Mouse (Mus musculus): ENCODE measurements around the gene Il5. TPM values are rescaled to one million over a fixed set of nuclear protein-coding genes. Genes with fewer than 3 reads are reported as not detected.

Gene Il5
- polyA plus RNA-seq, 1 experiment from 2014 or later: not detected

DNA sequence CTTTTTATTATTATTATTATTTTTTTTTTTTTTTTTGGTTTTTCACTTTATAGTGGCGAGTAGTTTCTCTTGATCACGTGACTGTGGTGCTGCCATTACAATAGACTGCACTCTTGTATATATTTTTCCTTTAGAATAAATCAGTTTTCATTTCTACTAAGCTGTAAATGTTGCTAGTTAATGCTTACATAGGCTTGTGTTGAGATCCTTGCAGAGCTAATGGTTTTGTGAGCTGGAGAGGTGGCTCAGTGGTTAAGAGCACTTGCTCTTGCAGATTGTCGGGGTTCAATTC lies 12.9 kb upstream of the Il5 start:
- H3K27me3 ChIP-seq: no peaks in the 10 kb centered on the region
- no peaks in the 10 kb centered on the region for H3K9me3 ChIP-seq (replicated peaks)
- H3K4me3 ChIP-seq (replicated peaks): peak overlapping the region; percentile 82
- peak overlapping the region; percentile 83 for H3K9ac ChIP-seq
- H3K4me2 ChIP-seq: peak overlapping the region; percentile 95
- H3K27ac ChIP-seq (replicated peaks): peak overlapping the region; percentile 90; the same call in 1 of the 2 replicates
- H3K4me1 ChIP-seq (replicated peaks): peaks cover 24% of the 10 kb centered on the region
- peaks cover 7% of the 10 kb centered on the region; the same call in 1 of the 2 replicates for H3K36me3 ChIP-seq (replicated peaks)
- no peak for ATAC-seq (ENCODE audit: insufficient read depth)
- 73% methylated on average over 3 of the region's 3 CpGs for WGBS (ENCODE audit: insufficient replicate concordance)

- Histone ChIP-seq H3K4me1 (replicated peaks) (no peaks in the 10 kb centered on the region), H3K36me3 (replicated peaks) (no peaks in the 10 kb centered on the region), H3K27ac (replicated peaks) (no peak overlapping the region), H3K9me3 (replicated peaks) (no peaks in the 10 kb centered on the region), H3K9ac (no peak overlapping the region), H3K4me2 (no peak overlapping the region), H3K4me3 (replicated peaks) (no peak overlapping the region), H3K27me3 (peaks cover 1% of the 10 kb centered on the region; the same call in 1 of the 2 replicates)
- WGBS (ENCODE audit: insufficient replicate concordance): 46% methylated on average over 1 of the region's 1 CpGs
- no peak for ATAC-seq (ENCODE audit: insufficient read depth)
Observed at GRCm38 (mm10) chr11:53719701-53720100, 893 bp upstream of the Il5 start.

GRCm38 (mm10) chr11:53731457-53731856 lies 10.9 kb downstream of the Il5 start:
- Histone ChIP-seq H3K27me3 (no peaks in the 10 kb centered on the region), H3K4me2 (no peak overlapping the region), H3K9ac (no peak overlapping the region), H3K9me3 (replicated peaks) (no peaks in the 10 kb centered on the region), H3K36me3 (replicated peaks) (no peaks in the 10 kb centered on the region), H3K27ac (replicated peaks) (no peak overlapping the region), H3K4me1 (replicated peaks) (peaks cover 6% of the 10 kb centered on the region; the same call in 1 of the 2 replicates), H3K4me3 (replicated peaks) (no peak overlapping the region)
- WGBS (ENCODE audit: insufficient replicate concordance): 87% methylated on average over 7 of the region's 7 CpGs
- ATAC-seq (ENCODE audit: insufficient read depth): no peak

GRCm38 (mm10) chr11:53732244-53732643 lies 11.7 kb downstream of the Il5 start:
- H3K9ac ChIP-seq: no peak overlapping the region
- no peaks in the 10 kb centered on the region for H3K36me3 ChIP-seq (replicated peaks)
- H3K27ac ChIP-seq (replicated peaks): no peak overlapping the region
- H3K27me3 ChIP-seq: no peaks in the 10 kb centered on the region
- ATAC-seq (ENCODE audit: insufficient read depth): no peak
- no peak overlapping the region for H3K4me3 ChIP-seq (replicated peaks)
- no peaks in the 10 kb centered on the region for H3K9me3 ChIP-seq (replicated peaks)
- peaks cover 13% of the 10 kb centered on the region; the same call in 1 of the 2 replicates for H3K4me1 ChIP-seq (replicated peaks)
- no peak overlapping the region for H3K4me2 ChIP-seq
- WGBS (ENCODE audit: insufficient replicate concordance): 50% methylated on average over 8 of the region's 8 CpGs

DNA sequence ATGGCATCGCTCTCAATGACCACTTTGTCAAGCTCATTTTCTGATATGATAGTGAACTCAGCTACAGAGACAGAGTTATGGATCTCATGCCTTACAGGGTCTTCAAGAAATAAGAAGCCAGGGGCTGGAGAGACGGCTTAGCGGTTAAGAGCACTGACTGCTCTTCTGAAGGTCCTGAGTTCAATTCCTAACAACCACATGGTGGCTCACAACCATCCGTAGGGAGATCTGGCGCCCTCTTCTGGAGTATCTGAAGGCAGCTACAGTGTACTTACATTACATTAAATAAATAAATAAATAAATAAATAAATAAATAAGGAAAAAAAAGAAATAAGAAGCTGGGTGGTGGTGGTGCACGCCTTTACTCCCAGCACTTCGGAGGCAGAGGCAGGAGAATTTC lies 13.2 kb downstream of the Il5 start:
- H3K4me1 ChIP-seq (replicated peaks): peaks cover 14% of the 10 kb centered on the region; the same call in 1 of the 2 replicates
- no peak overlapping the region for H3K4me3 ChIP-seq (replicated peaks)
- no peak overlapping the region for H3K4me2 ChIP-seq
- no peaks in the 10 kb centered on the region for H3K27me3 ChIP-seq
- ATAC-seq (ENCODE audit: insufficient read depth): no peak
- H3K36me3 ChIP-seq (replicated peaks): no peaks in the 10 kb centered on the region
- 72% methylated on average over 7 of the region's 7 CpGs for WGBS (ENCODE audit: insufficient replicate concordance)
- H3K27ac ChIP-seq (replicated peaks): no peak overlapping the region
- no peak overlapping the region for H3K9ac ChIP-seq
- no peaks in the 10 kb centered on the region for H3K9me3 ChIP-seq (replicated peaks)

- Histone ChIP-seq H3K9ac (no peak overlapping the region), H3K27me3 (no peaks in the 10 kb centered on the region), H3K27ac (replicated peaks) (no peak overlapping the region), H3K36me3 (replicated peaks) (no peaks in the 10 kb centered on the region), H3K4me1 (replicated peaks) (peaks cover 14% of the 10 kb centered on the region; the same call in 1 of the 2 replicates), H3K4me2 (no peak overlapping the region), H3K4me3 (replicated peaks) (no peak overlapping the region), H3K9me3 (replicated peaks) (no peaks in the 10 kb centered on the region)
- 79% methylated on average over 2 of the region's 2 CpGs for WGBS (ENCODE audit: insufficient replicate concordance)
- no peak for ATAC-seq (ENCODE audit: insufficient read depth)
Observed at GRCm38 (mm10) chr11:53734431-53734830, 13.8 kb downstream of the Il5 start.

DNA sequence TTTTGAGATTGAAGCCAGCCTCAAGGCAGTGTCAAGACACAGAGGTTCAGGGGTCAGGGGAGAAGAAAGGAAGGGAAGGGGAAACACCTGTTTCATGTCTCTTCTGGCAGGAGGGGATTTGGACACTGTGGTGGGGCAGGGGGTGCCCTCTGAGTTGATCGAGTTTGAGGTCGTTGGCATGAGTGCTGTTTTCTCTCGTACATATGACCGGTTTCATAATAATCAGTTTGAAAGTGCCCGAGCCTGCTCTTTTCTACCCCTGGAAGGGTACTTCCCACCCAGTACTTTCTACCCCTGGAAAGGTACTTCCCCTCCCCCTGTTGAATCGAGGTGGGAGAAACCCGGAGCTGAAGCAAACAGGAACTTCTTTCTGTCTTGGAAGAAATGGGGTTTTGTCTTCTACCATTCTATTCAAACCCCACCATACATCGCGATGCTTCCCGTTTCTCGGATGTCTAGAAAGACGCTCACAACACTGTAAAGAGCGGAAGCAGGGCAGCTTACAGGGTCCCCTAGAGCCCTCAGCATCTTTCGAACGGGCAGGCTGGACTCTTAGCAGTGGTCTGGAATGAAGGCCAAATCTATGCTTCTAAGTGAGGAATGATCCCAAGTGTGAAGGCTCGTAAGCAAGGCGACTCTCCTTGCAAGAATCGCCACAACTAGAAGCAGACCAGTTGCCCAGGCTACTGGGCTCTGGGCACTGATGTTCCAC lies 14.5 kb downstream of the Il5 start:
- peak overlapping the region; percentile 62 for H3K4me2 ChIP-seq
- H3K9ac ChIP-seq: no peak overlapping the region
- no peak overlapping the region for H3K4me3 ChIP-seq (replicated peaks)
- 48% methylated on average over 18 of the region's 18 CpGs for WGBS (ENCODE audit: insufficient replicate concordance)
- H3K4me1 ChIP-seq (replicated peaks): peaks cover 14% of the 10 kb centered on the region; the same call in 1 of the 2 replicates
- H3K27me3 ChIP-seq: no peaks in the 10 kb centered on the region
- no peaks in the 10 kb centered on the region for H3K36me3 ChIP-seq (replicated peaks)
- H3K9me3 ChIP-seq (replicated peaks): no peaks in the 10 kb centered on the region
- ATAC-seq (ENCODE audit: insufficient read depth): no peak
- H3K27ac ChIP-seq (replicated peaks): no peak overlapping the region

- no peak overlapping the region for H3K9ac ChIP-seq
- H3K27me3 ChIP-seq: no peaks in the 10 kb centered on the region
- H3K9me3 ChIP-seq (replicated peaks): no peaks in the 10 kb centered on the region
- H3K36me3 ChIP-seq (replicated peaks): no peaks in the 10 kb centered on the region
- H3K4me3 ChIP-seq (replicated peaks): peak overlapping the region; percentile 21; the same call in 1 of the 2 replicates
- H3K4me2 ChIP-seq: peak overlapping the region; percentile 62
- peak; percentile 68; the same call in 1 of the 2 replicates for ATAC-seq (ENCODE audit: insufficient read depth)
- WGBS (ENCODE audit: insufficient replicate concordance): 19% methylated on average over 17 of the region's 17 CpGs
- no peak overlapping the region for H3K27ac ChIP-seq (replicated peaks)
- H3K4me1 ChIP-seq (replicated peaks): peaks cover 14% of the 10 kb centered on the region; the same call in 1 of the 2 replicates
Observed at GRCm38 (mm10) chr11:53735682-53736245, 15.2 kb downstream of the Il5 start.

DNA sequence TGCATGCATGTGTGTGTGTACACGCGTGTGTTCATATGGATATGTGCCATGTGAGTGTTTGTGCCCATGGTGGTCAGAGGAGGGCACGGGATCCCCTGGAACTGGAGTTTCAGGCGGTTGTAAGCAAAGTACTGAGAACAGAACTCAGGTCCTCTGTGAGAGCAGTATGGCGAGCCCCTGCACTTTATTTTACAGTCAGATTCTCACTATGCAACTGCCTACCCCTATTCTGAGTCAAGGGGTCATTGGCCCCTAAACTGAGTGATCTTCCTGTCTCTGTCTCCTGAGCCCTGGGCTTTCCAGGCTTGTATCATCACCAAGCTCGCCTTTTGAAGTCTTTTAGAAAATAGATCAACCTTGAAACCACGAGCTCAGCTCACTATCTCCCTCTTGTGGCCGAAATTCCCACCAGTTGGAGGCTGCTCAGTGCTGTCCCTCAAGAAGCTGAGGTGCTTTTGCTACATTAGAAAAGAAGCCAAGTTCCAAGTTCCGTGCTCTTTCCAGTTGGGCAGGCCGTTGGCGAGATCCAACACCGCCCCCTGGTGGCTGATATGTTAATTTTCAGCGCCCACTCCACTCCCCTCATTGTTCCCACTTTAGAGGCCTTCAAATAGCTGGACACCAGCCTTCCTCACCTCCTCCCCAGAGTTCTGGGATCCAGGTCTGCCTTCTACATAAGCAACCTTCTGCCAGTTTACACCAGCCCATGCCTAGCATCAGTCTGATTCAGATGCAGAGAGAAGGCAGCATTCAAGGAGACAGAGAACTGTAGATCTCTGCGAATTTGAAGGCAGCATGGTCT lies 16.4 kb downstream of the Il5 start:
- no peak overlapping the region for H3K4me2 ChIP-seq
- no peak overlapping the region for H3K27ac ChIP-seq (replicated peaks)
- no peaks in the 10 kb centered on the region for H3K9me3 ChIP-seq (replicated peaks)
- H3K27me3 ChIP-seq: no peaks in the 10 kb centered on the region
- H3K9ac ChIP-seq: no peak overlapping the region
- H3K4me3 ChIP-seq (replicated peaks): no peak overlapping the region
- 42% methylated on average over 14 of the region's 14 CpGs for WGBS (ENCODE audit: insufficient replicate concordance)
- H3K4me1 ChIP-seq (replicated peaks): peaks cover 14% of the 10 kb centered on the region; the same call in 1 of the 2 replicates
- H3K36me3 ChIP-seq (replicated peaks): no peaks in the 10 kb centered on the region
- peak; percentile 51 for ATAC-seq (ENCODE audit: insufficient read depth)

GRCm38 (mm10) chr11:53737573-53737946 lies 17.0 kb downstream of the Il5 start:
- WGBS (ENCODE audit: insufficient replicate concordance): 23% methylated on average over 6 of the region's 6 CpGs
- Histone ChIP-seq H3K36me3 (replicated peaks) (no peaks in the 10 kb centered on the region), H3K4me1 (replicated peaks) (peaks cover 14% of the 10 kb centered on the region; the same call in 1 of the 2 replicates), H3K9me3 (replicated peaks) (no peaks in the 10 kb centered on the region), H3K9ac (no peak overlapping the region), H3K27me3 (no peaks in the 10 kb centered on the region), H3K27ac (replicated peaks) (no peak overlapping the region), H3K4me2 (no peak overlapping the region), H3K4me3 (replicated peaks) (no peak overlapping the region)
- ATAC-seq (ENCODE audit: insufficient read depth): peak; percentile 47

DNA sequence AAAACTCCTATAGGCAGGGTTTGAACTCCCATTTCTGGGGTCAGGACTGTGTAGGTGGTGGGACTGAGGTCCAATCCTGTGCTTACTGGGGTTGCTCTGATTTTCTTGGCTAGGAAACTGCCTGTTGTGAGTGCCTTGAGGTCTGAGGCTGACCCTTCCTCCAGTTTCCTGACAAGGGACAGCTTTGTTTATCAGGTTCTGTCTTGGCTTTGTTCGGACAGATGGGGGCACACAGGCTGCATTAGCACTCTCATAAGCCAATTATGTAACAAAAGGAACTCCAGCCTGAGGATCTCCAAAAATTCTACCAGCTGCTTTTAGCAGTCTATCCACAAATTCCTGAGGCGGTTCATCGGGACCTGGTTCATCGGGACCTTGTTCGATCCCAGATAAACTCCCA lies 21.8 kb downstream of the Il5 start:
- no peaks in the 10 kb centered on the region for H3K36me3 ChIP-seq (replicated peaks)
- H3K4me3 ChIP-seq (replicated peaks): no peak overlapping the region
- no peak for ATAC-seq (ENCODE audit: insufficient read depth)
- H3K4me1 ChIP-seq (replicated peaks): no peaks in the 10 kb centered on the region
- no peak overlapping the region for H3K27ac ChIP-seq (replicated peaks)
- H3K27me3 ChIP-seq: no peaks in the 10 kb centered on the region
- H3K9me3 ChIP-seq (replicated peaks): no peaks in the 10 kb centered on the region
- 37% methylated on average over 5 of the region's 5 CpGs for WGBS (ENCODE audit: insufficient replicate concordance)
- no peak overlapping the region for H3K4me2 ChIP-seq
- no peak overlapping the region for H3K9ac ChIP-seq

Data from liver, embryonic 15.5 days (tissue).